Mouse (Mus musculus): Measurements from ENCODE around the gene Alpl.

DNA sequence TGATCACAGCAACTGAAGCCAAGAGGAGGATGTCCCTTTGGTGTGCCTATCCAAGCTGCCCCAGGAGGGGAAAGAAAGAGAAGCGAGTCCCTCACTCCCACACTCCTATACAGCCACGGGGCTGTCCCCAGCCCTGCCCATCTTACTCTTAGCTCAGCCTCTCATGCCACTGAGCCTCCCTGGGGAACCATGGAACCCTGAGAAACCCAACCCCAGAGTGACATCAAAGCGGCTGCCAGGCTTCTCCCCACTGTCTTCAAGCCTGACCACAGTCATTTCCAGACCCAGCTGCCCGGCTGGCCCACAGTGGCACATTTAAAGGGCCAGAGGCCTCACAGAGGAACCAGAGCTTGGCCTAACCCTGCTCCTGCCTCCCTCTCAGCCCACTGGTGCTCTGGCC is 47.5 kb downstream of the Alpl start:
- TF ChIP-seq CTCF (conservative IDR thresholded peaks at IDR 0.05; ENCODE audit: low read length) (no peak), POU5F1 (IDR thresholded peaks at IDR 0.05; ENCODE audit: borderline replicate concordance, low read length) (no peak), NANOG (IDR thresholded peaks at IDR 0.05; ENCODE audit: borderline replicate concordance, low read length) (no peak)

All from E14TG2a.4 (cell line).